Mouse (Mus musculus): Measurements from ENCODE around the gene Casc1. TPM values are rescaled to one million over a fixed set of nuclear protein-coding genes. Genes with fewer than 3 reads are reported as not detected.

Gene Casc1
- total RNA-seq, 2 experiments from 2014 or later = 0.55 to 1.3 TPM

- ATAC-seq (ENCODE audit: poor library complexity, severe bottlenecking) = no peak
Measured at GRCm38 (mm10) chr6:145205142-145205541, 5.7 kb downstream of the Casc1 start.

DNA sequence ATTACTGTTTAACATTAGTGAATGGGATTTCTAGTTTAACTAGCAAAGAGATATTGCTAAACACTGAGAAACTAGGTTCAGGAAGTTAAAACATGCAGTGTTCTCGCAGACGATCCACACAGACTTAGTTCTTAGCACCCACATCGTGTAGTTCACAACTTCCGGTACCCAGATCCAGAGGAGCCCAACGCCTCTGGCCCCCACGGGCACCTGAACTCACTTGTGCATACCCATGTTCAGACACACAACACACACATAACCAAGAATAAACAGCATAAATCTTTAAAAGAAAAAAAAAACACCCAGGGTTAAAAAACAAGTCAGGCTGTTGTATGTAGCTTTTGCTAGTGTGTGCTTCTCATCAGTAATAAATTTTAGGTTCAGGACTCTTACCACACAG, 6.4 kb downstream of the Casc1 start:
- ATAC-seq (ENCODE audit: poor library complexity, severe bottlenecking) = no peak

DNA sequence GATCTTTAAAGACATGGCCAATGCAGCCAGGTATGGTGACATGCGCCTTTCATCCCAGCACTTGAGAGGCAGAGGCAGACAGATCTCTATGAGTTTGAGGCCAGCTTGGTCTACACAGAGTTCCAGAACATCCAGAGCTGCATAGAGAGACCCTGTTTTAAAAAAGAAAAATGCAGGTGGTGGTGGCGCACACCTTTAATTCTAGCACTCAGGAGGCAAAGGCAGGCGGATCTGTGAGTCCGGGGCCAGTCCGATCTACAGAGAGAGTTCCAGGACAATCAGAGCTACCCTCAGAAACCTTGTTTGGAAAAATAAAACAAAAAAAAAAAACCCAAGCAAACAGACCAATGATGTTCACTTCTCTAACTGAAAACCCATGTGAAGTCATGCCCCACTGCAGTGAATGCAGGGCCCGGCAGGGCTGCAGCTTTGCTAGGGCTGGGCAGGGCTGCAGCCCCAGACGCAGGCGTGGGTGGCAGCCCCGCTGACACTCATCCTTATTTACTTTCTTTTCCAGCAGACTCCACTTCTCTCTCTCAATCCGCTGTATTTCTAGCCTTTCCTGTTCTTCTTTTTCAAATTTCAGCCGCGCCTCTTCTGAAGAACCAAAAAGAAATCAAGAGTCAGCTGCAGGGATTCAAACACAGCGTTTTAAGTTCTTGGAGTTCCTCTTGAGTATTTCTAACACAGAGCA, 8.2 kb downstream of the Casc1 start:
- no peak for ATAC-seq (ENCODE audit: poor library complexity, severe bottlenecking)

- no peak for ATAC-seq (ENCODE audit: poor library complexity, severe bottlenecking)
Measured at GRCm38 (mm10) chr6:145197949-145198686, 12.7 kb downstream of the Casc1 start.

GRCm38 (mm10) chr6:145193446-145193845, 17.4 kb downstream of the Casc1 start:
- ATAC-seq (ENCODE audit: poor library complexity, severe bottlenecking) = peak; percentile 93

DNA sequence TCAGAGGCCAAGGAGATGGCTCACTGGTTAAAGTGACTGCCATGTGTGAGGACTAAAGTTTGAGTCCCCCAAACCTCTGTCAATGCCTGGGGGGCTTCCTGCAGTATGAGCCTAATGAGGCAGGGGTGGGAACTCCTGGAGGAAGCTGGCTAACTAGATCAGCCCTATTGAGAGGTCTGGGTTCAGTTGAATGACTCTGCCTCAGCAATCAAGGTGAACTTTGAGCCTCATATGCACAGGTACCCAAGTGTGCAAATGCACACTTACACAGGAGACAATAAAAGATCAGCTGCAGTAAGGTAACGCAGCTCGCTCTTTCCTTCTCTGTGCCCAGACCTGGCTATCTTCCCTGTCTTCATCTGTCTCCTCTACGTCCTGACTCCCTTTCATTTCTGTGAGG, 17.8 kb downstream of the Casc1 start:
- no peak; the same call in 1 of the 2 replicates for ATAC-seq (ENCODE audit: poor library complexity, severe bottlenecking)

GRCm38 (mm10) chr6:145187093-145188088, 23.4 kb downstream of the Casc1 start:
- peak; percentile 75 for ATAC-seq (ENCODE audit: poor library complexity, severe bottlenecking)

- no peak for ATAC-seq (ENCODE audit: poor library complexity, severe bottlenecking)
Measured at GRCm38 (mm10) chr6:145186096-145186495, 24.7 kb downstream of the Casc1 start.

DNA sequence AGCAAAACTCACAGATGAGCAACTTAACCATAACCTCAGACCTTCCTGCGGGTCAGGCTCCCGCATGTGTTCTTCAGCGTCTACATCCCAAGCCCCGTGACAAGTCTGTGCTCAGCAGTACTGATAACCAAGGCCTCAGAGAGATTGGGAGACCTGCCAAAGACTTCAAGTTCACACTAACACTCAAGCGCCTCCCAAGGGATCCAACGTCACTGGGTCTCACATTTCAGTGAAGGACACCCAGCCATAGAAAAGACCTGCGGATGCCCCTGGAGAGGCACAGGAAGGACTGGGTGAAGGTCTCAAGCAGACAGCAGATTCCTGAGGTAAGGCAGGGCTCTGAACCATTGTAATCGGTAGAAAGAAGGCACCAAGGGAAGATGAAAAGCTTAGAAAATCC, 28.8 kb downstream of the Casc1 start:
- no peak for ATAC-seq (ENCODE audit: poor library complexity, severe bottlenecking)

DNA sequence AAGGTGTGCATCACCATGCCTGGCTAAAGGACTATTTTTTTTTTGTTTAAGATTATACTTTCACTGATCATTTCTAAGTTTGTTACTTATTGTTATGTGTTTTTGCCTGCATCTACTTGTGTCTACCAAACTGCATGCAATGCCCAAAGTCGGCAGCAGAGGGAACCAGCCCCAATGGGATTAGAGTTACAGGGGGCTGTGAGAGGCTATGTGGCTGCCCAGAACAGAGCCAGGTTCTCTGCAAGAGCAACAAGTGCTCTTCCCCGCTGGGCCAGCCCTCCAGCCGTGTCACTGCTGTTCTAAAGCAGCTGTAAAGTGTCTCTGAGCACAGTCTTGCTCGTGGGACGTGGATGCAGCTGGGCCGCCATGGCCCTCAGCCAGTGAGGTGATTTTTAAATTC, 31.1 kb downstream of the Casc1 start:
- ATAC-seq (ENCODE audit: poor library complexity, severe bottlenecking) = peak; percentile 73

DNA sequence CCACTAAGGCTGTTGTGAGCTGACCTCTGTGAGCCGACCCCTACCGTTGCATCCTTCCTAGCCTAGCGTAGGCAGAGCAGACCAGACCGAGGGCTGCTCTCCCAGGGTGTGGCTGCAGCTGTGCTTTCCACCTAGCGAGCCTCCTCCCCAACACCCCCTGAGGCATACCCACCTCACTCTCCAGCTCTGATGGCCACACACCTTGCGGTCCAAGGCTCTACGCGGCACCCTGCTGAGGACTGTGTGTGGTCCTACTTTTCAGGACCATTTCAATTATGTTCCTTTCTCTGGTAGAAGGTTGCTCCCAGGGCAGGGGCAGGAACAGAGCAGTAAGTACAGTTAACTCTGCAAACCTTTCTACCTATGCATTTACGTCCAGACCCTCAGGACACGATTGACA, 34.3 kb downstream of the Casc1 start:
- ATAC-seq (ENCODE audit: poor library complexity, severe bottlenecking) = no peak

DNA sequence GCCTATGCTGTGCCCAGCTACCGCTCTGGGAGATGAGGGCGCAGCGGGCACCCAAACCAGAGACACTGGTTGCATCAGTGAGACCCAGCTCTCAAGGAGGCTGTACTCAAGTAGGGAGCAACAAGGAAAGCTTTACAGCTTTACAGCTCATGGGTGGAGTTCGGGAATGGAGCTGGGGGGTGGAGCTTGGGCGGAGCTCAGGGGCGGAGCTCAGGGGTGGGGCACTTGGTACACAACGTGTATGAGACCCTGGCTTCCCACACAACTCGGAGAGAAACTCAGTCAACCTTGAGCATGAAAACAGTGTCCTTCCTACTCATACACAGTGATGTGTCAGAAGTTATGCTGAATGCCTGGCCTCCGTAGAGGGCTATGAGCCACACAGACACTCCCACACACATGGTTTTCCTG, 35.2 kb downstream of the Casc1 start:
- no peak for ATAC-seq (ENCODE audit: poor library complexity, severe bottlenecking)

DNA sequence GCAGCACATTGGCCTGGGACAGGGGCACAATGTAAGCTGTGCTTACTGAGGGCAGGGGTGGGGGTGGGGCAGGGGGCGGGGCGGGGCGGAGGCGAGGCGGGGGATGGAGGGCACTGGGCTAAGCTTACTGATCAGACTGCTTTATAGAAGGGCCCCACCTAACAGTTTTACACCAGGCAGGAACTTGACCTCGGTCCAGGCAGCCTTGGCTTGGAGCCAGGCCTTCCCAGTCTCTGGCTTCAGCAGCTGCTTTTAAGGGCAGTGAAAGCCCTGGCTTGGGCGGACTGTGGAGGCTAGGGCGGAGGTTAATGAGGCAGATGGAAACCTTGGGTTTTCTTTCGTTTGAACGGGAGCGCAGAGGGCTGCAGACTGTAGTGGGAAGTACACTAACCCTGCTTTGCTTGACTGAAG, 37.0 kb downstream of the Casc1 start:
- ATAC-seq (ENCODE audit: poor library complexity, severe bottlenecking) = no peak

- ATAC-seq (ENCODE audit: poor library complexity, severe bottlenecking) = no peak
Measured at GRCm38 (mm10) chr6:145171892-145172606, 38.8 kb downstream of the Casc1 start.

- no peak for ATAC-seq (ENCODE audit: poor library complexity, severe bottlenecking)
Measured at GRCm38 (mm10) chr6:145160581-145160980, 50.2 kb downstream of the Casc1 start.

GRCm38 (mm10) chr6:145158619-145159018, 52.2 kb downstream of the Casc1 start:
- peak; percentile 67 for ATAC-seq (ENCODE audit: poor library complexity, severe bottlenecking)

DNA sequence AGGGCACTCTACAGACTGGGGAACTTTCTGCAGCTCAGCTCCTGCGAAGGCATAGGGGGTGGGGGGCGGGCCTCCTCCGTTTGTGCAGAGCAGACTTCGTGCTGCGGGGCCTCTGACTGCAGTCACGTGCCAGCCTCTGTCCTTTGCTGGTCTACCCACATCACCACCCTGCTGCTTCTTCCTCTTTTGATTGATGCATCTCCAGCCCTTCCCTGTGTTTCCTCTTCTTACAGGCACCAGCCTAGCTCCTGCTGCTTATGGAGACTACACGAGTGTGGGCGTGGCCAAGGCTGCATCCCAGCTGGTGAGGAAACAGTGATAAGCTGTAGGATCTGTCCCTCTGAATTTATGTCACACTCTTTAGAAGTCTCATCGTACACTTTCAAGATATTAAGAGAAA, 61.8 kb downstream of the Casc1 start:
- peak; percentile 97 for ATAC-seq (ENCODE audit: poor library complexity, severe bottlenecking)

GRCm38 (mm10) chr6:145147716-145148115, 63.1 kb downstream of the Casc1 start:
- ATAC-seq (ENCODE audit: poor library complexity, severe bottlenecking) = no peak

GRCm38 (mm10) chr6:145145173-145145572, 65.6 kb downstream of the Casc1 start:
- ATAC-seq (ENCODE audit: poor library complexity, severe bottlenecking) = no peak

DNA sequence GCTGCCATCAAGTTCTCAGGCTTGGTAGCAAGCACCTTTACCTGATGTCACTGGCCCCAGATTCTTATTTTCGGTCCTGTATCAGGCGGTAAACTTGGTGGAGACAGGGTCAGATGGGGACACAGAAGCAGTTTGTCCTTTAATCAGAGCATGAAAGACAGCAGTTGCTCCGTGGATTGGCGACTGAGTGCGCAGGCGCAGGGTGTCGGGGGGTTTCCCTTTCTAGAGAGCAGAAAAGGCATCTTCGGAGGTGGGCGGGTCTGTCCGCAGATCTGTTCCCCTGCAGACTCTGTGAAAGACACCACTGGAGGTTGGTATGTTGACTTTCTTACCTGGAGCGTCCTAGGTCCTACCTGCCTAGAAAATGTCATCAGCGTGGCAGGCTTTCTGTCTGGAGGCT, 69.0 kb downstream of the Casc1 start:
- no peak for ATAC-seq (ENCODE audit: poor library complexity, severe bottlenecking)

DNA sequence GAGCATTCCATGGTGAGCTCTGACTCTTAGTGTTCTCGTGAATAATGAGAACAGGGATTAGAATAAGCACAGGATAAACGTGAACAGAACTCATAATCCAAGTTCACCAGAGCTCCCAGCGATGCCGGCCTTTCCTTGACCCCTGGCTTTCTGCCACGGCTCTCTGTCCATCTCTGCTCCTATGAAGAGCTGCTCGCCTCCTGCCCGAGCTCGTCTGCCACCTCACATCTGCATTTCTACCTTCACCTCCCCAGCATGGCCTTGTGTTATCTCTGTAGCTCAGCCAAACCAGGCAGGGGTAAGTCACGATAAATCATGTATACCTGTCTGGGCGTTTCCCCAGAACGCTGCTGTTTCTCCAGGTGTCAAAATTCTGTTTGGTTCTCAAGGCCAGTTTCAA, 70.1 kb downstream of the Casc1 start:
- ATAC-seq (ENCODE audit: poor library complexity, severe bottlenecking) = no peak
